Mouse (Mus musculus): ENCODE data around the gene Rbm42. TPM values are rescaled to one million over a fixed set of nuclear protein-coding genes. Genes with fewer than 3 reads are reported as not detected.

The Rbm42 gene
- polyA plus RNA-seq, 1 experiment from 2014 or later, result 142 TPM

DNA sequence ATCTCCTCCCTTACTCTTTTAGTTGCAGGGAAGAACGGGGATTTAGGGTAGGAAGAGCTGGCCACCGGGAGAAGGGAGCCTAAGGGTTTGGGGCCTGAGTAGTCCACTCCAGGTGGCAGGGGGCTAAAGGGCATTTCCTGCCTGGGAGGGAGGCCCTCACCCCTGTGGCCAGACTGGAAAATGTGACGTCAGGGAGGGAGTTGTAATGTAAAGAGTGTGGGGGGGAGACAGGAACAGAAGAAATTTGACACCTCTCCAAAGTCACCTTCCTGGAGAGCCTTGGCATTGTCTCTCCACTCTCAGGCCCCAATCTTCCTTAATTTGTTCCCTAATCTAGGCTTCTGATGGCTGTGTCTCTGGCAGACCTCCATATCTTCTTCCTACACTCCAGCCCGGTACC lies 11.0 kb downstream of the Rbm42 start:
- Histone ChIP-seq H3K27ac (replicated peaks) (no peak overlapping the region), H3K36me3 (peaks cover 42% of the 10 kb centered on the region), H3K4me2 (no peak overlapping the region), H3K9ac (no peak overlapping the region), H3K9me3 (no peaks in the 10 kb centered on the region), H3K27me3 (peaks cover 42% of the 10 kb centered on the region), H3K4me3 (no peak overlapping the region), H3K4me1 (replicated peaks) (peaks cover 7% of the 10 kb centered on the region)
- 24% methylated on average over 4 of the region's 4 CpGs for WGBS
- ATAC-seq (ENCODE audit: low read depth), result no peak

DNA sequence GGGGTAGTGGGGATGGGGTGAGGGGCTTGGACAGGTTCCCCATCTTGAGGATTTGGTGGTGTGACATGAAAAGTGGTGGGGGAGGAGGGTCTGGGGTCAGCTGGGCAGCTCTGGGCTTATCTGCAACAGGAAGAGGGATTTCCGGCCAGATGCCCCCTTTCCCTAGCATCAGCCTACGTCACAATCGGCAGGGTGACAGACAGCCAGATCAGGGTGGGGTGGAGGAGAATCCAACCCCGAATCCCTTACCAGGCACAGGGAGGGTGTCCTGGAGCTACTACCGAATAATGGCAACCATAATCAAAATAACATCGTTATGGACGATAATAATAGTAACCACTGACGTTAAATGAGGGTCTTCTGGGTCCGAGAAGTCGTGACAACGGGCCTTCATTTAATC lies 13.7 kb downstream of the Rbm42 start:
- no peaks in the 10 kb centered on the region for H3K9me3 ChIP-seq
- no peak for ATAC-seq (ENCODE audit: low read depth)
- H3K4me3 ChIP-seq, result no peak overlapping the region
- peaks cover 11% of the 10 kb centered on the region for H3K4me1 ChIP-seq (replicated peaks)
- H3K4me2 ChIP-seq, result no peak overlapping the region
- H3K27me3 ChIP-seq, result peaks cover 68% of the 10 kb centered on the region
- 31% methylated on average over 11 of the region's 11 CpGs for WGBS
- no peak overlapping the region for H3K9ac ChIP-seq
- H3K27ac ChIP-seq (replicated peaks), result no peak overlapping the region
- H3K36me3 ChIP-seq, result peaks cover 16% of the 10 kb centered on the region

- Histone ChIP-seq H3K9ac (no peak within 1 kb of the TSS), H3K4me2 (peak within 1 kb of the TSS; percentile 36), H3K27ac (replicated peaks) (no peak within 1 kb of the TSS), H3K36me3 (peaks cover 9% of the 10 kb centered on the region), H3K9me3 (no peaks in the 10 kb centered on the region), H3K4me1 (replicated peaks) (peaks cover 11% of the 10 kb centered on the region), H3K27me3 (peaks cover 74% of the 10 kb centered on the region), H3K4me3 (peak within 1 kb of the TSS; percentile 8; the same call in 1 of the 2 replicates)
- WGBS, result 6% methylated on average over 5 of the region's 5 CpGs
- ATAC-seq (ENCODE audit: low read depth), result no peak
These were observed 14.4 kb downstream of the Rbm42 start, which contains the start of gene Etv2 for GRCm38 (mm10) chr7:30635752-30636151. TSS of gene Etv2 (minus strand) at chr7:30635852.

DNA sequence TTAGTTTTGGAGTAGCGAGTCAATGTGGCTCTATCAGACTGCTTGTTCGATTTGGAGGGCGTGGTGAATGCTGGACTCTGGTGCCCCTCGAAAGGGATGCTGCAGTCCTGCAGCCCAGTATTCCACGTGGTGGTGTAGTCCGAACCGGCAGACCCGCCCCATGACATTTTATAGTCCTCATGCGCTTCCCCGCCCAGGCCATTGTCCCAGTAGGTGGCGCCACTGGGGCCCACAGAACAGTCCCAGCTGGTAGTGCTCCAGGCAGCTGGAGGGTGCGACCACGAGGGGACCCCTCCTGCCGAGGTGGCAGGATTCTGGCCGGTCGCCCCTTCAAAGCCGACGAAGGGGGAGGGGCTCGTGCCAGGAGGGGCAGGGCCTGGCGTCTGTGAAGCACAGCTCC lies 15.5 kb downstream of the Rbm42 start:
- Histone ChIP-seq H3K4me3 (peak overlapping the region; percentile 8; the same call in 1 of the 2 replicates), H3K4me2 (peak overlapping the region; percentile 36)
- ATAC-seq (ENCODE audit: low read depth), result 0 out of 2 replicates have a peak, but pooled peaks have one; percentile 36

DNA sequence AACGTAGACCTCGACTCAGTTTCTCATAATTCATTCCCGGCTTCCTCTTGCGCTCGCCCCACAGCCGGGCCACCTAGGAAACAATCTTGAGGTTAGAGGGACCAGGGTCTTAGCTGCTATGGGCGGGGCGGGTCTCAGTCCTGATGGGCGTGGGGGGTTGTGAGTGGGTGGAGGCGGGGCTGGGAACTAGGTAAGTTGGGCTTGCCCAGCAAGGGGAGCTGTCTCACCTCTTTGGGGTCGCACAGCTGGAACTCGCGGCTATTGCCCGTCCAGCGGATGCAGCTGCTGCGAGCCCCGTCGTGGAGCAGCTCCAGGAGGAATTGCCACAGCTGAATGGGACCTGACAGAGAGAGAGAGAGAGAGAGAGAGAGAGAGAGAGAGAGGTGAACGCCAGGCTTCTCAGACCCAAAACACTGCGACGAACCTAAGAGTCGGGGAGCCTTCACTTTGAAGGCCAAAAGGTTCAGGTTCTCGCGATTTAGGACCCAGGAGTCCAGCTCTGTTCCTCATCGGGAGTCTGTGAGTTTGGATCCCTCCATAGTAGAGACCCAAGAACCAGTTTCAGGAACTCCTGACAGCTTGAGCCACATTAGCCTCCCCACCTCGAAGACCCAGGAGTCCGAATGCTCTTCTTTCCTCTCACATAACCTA lies 16.2 kb downstream of the Rbm42 start:
- H3K27me3 ChIP-seq, result peaks cover 90% of the 10 kb centered on the region
- no peaks in the 10 kb centered on the region for H3K36me3 ChIP-seq
- ATAC-seq (ENCODE audit: low read depth), result no peak
- H3K27ac ChIP-seq (replicated peaks), result no peak overlapping the region
- 4% methylated on average over 27 of the region's 27 CpGs for WGBS
- H3K9ac ChIP-seq, result no peak overlapping the region
- peaks cover 11% of the 10 kb centered on the region for H3K4me1 ChIP-seq (replicated peaks)
- H3K4me2 ChIP-seq, result no peak overlapping the region
- no peak overlapping the region for H3K4me3 ChIP-seq
- no peaks in the 10 kb centered on the region for H3K9me3 ChIP-seq

More for the DNA sequence above, 15.5 kb downstream of the Rbm42 start:
- Histone ChIP-seq H3K4me1 (replicated peaks) (peaks cover 11% of the 10 kb centered on the region), H3K9me3 (no peaks in the 10 kb centered on the region), H3K27ac (replicated peaks) (no peak overlapping the region), H3K36me3 (no peaks in the 10 kb centered on the region), H3K27me3 (peaks cover 84% of the 10 kb centered on the region), H3K9ac (no peak overlapping the region)
- WGBS, result 1% methylated on average over 20 of the region's 20 CpGs

DNA sequence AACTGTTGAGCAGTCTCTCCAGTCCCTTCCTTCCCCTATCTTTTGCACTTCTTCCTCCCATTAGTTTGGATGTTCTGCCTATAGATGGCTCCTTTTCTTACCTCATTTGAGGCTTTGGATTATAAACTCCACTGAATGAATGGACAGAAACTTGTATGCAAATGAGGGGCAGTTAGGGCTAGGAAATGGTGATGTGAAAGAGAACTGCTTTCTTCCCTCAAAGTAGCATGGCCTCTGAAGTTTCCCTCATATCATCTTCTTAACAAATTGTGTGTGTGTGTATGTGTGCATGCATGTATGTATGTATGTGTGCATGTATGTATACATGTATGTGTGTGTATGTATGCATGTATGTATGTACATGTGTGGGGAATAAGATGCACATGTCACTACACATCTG lies 21.1 kb downstream of the Rbm42 start:
- Histone ChIP-seq H3K4me1 (replicated peaks) (peaks cover 16% of the 10 kb centered on the region), H3K36me3 (peaks cover 6% of the 10 kb centered on the region; the same call in 1 of the 2 replicates), H3K9ac (no peak overlapping the region), H3K9me3 (no peaks in the 10 kb centered on the region), H3K27me3 (peaks cover 48% of the 10 kb centered on the region), H3K4me2 (no peak overlapping the region), H3K27ac (replicated peaks) (no peak overlapping the region), H3K4me3 (no peak overlapping the region)
- ATAC-seq (ENCODE audit: low read depth), result no peak

GRCm38 (mm10) chr7:30626647-30627046 lies 23.5 kb downstream of the Rbm42 start:
- 84% methylated on average over 5 of the region's 5 CpGs for WGBS
- 0 out of 2 replicates have a peak overlapping the region, but pooled peaks have one; percentile 64 for H3K4me3 ChIP-seq
- peak overlapping the region; percentile 64; the same call in 1 of the 2 replicates for H3K27ac ChIP-seq (replicated peaks)
- H3K9me3 ChIP-seq, result no peaks in the 10 kb centered on the region
- H3K4me2 ChIP-seq, result peak overlapping the region; percentile 92; the same call in 1 of the 2 replicates
- no peak overlapping the region for H3K9ac ChIP-seq
- ATAC-seq (ENCODE audit: low read depth), result peak; percentile 30; the same call in 1 of the 2 replicates
- peaks cover 29% of the 10 kb centered on the region for H3K36me3 ChIP-seq
- H3K4me1 ChIP-seq (replicated peaks), result peaks cover 12% of the 10 kb centered on the region
- H3K27me3 ChIP-seq, result peaks cover 25% of the 10 kb centered on the region

GRCm38 (mm10) chr7:30625530-30626384 lies 24.4 kb downstream of the Rbm42 start, which contains the start of gene Cox6b1:
TSS of gene Cox6b1 (minus strand) at chr7:30626151.
- Histone ChIP-seq H3K4me3 (peak within 1 kb of the TSS; percentile 64), H3K4me2 (peak within 1 kb of the TSS; percentile 92), H3K4me1 (replicated peaks) (peaks cover 12% of the 10 kb centered on the region), H3K36me3 (peaks cover 35% of the 10 kb centered on the region), H3K9me3 (no peaks in the 10 kb centered on the region), H3K27me3 (peaks cover 16% of the 10 kb centered on the region), H3K27ac (replicated peaks) (peak within 1 kb of the TSS; percentile 64), H3K9ac (peak within 1 kb of the TSS; percentile 85)
- ATAC-seq (ENCODE audit: low read depth), result peak; percentile 94
- 2% methylated on average over 44 of the region's 44 CpGs for WGBS

GRCm38 (mm10) chr7:30619202-30619601 lies 30.9 kb downstream of the Rbm42 start:
- Histone ChIP-seq H3K4me3 (no peak overlapping the region), H3K9ac (no peak overlapping the region), H3K27me3 (no peaks in the 10 kb centered on the region), H3K27ac (replicated peaks) (no peak overlapping the region), H3K36me3 (peaks cover 74% of the 10 kb centered on the region), H3K4me2 (no peak overlapping the region), H3K4me1 (replicated peaks) (no peaks in the 10 kb centered on the region), H3K9me3 (no peaks in the 10 kb centered on the region)
- ATAC-seq (ENCODE audit: low read depth), result no peak
- 95% methylated on average over 3 of the region's 3 CpGs for WGBS

DNA sequence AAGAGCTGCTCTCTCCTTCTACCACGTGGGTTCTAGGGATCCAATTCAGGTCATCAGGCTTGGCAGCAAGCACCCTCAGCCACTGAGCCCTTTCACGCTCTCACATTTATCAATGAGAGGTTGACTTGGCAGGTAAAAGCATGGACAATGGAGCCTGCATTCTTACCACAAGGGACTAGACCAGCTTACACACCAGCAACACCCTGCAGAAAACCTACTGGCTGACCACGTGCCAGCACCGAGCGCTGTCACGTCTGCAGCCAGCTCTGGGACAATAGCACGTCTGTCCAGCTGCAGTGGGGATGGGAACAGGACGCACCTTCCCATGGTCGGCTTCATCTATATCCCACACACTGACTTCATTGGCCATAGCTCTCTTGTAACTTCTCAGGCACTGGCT lies 31.5 kb downstream of the Rbm42 start:
- Histone ChIP-seq H3K27ac (replicated peaks) (no peak overlapping the region), H3K4me2 (no peak overlapping the region), H3K4me3 (no peak overlapping the region), H3K9me3 (no peaks in the 10 kb centered on the region), H3K9ac (no peak overlapping the region), H3K36me3 (peaks cover 70% of the 10 kb centered on the region), H3K4me1 (replicated peaks) (no peaks in the 10 kb centered on the region), H3K27me3 (no peaks in the 10 kb centered on the region)
- 97% methylated on average over 9 of the region's 9 CpGs for WGBS
- no peak for ATAC-seq (ENCODE audit: low read depth)

DNA sequence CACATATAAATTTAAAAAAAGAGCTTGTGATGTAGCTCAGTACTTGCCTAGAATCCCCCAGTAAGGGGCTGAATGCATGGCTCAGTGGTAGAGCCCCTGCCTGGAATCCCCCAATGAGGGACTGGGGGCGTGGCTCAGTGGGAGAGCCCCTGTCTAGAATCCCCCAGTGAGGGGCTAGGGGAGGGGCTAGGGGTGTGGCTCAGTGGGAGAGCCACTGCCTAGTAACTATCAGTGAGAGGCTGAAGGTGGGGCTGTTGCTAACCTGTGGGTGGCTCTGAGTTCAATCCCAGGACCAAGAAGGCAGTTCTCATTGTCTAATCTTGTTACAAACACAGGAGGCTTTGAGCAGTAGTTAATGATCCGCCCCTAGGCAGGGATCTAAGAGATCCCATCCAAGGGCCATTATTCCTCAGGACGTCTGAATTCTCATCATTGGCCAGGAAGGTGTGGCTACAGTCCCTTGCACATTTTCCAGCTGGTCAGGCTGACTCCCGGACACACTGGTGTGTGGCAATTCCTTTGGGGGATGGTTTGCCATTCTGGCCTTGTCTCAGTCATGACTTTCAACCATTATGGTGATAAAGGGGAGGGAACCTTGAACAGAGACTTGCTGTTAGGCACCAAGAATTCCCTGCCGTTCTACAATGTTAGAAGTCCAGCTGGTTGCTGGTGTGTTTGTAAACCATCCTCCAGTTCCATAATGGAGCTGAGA lies 34.9 kb downstream of the Rbm42 start:
- H3K27me3 ChIP-seq, result no peaks in the 10 kb centered on the region
- no peak overlapping the region for H3K4me2 ChIP-seq
- no peak overlapping the region for H3K4me3 ChIP-seq
- H3K27ac ChIP-seq (replicated peaks), result no peak overlapping the region
- peaks cover 44% of the 10 kb centered on the region for H3K36me3 ChIP-seq
- H3K4me1 ChIP-seq (replicated peaks), result no peaks in the 10 kb centered on the region
- WGBS, result 56% methylated on average over 5 of the region's 5 CpGs
- ATAC-seq (ENCODE audit: low read depth), result no peak; the same call in 1 of the 2 replicates
- H3K9me3 ChIP-seq, result no peaks in the 10 kb centered on the region
- H3K9ac ChIP-seq, result no peak overlapping the region

GRCm38 (mm10) chr7:30614454-30614853 lies 35.7 kb downstream of the Rbm42 start:
- no peak for ATAC-seq (ENCODE audit: low read depth)
- WGBS, result 87% methylated on average over 2 of the region's 2 CpGs
- H3K27ac ChIP-seq (replicated peaks), result no peak overlapping the region
- H3K27me3 ChIP-seq, result no peaks in the 10 kb centered on the region
- H3K9ac ChIP-seq, result no peak overlapping the region
- no peak overlapping the region for H3K4me2 ChIP-seq
- H3K4me1 ChIP-seq (replicated peaks), result no peaks in the 10 kb centered on the region
- H3K4me3 ChIP-seq, result no peak overlapping the region
- H3K9me3 ChIP-seq, result no peaks in the 10 kb centered on the region
- H3K36me3 ChIP-seq, result peaks cover 41% of the 10 kb centered on the region
